Mouse (Mus musculus) brain, embryonic 14.5 days (tissue): ENCODE measurements around the gene Fry.

Experiments used
- CTCF ChIP-seq: fragments of 200-500 bp; IDR thresholded peaks from 2 replicates; pipeline ENCODE4 v1.5.1; 2012; ENCODE audit warnings: inconsistent platforms, mild to moderate bottlenecking, moderate library complexity, borderline replicate concordance; ENCODE audit not compliant: insufficient read depth, insufficient read length; ENCODE audit errors: extremely low read depth
- POLR2A ChIP-seq: fragments of 200-500 bp; IDR thresholded peaks from 2 replicates; pipeline ENCODE4 v1.6.1; 2012; ENCODE audit warnings: mild to moderate bottlenecking, inconsistent platforms, borderline replicate concordance; ENCODE audit not compliant: poor library complexity, insufficient read depth, insufficient read length, severe bottlenecking; ENCODE audit errors: extremely low read depth

GRCm38 (mm10) chr5:150364621-150365020, 246.2 kb downstream of the Fry start:
- no peak for TF ChIP-seq CTCF
- TF ChIP-seq POLR2A = no peak
